Mouse (Mus musculus): ENCODE measurements around the gene Mipol1. TPM values are rescaled to one million over a fixed set of nuclear protein-coding genes. Genes with fewer than 3 reads are reported as not detected.

The Mipol1 gene
- polyA plus RNA-seq, 1 experiment from 2014 or later: 4.8 TPM

GRCm38 (mm10) chr12:57450017-57450583 lies 219.9 kb downstream of the Mipol1 start:
- no peak for ATAC-seq (ENCODE audit: low read depth)
- Histone ChIP-seq H3K4me3 (no peak overlapping the region), H3K4me2 (no peak overlapping the region), H3K36me3 (no peaks in the 10 kb centered on the region), H3K27me3 (no peaks in the 10 kb centered on the region), H3K9ac (no peak overlapping the region), H3K27ac (replicated peaks) (no peak overlapping the region), H3K9me3 (no peaks in the 10 kb centered on the region), H3K4me1 (replicated peaks) (no peaks in the 10 kb centered on the region)
- WGBS: 90% methylated on average over 5 of the region's 5 CpGs

- ATAC-seq (ENCODE audit: low read depth): no peak
- WGBS: 44% methylated on average over 4 of the region's 4 CpGs
- Histone ChIP-seq H3K4me2 (no peak overlapping the region), H3K4me1 (replicated peaks) (no peaks in the 10 kb centered on the region), H3K4me3 (no peak overlapping the region), H3K36me3 (no peaks in the 10 kb centered on the region), H3K27ac (replicated peaks) (no peak overlapping the region), H3K27me3 (no peaks in the 10 kb centered on the region), H3K9ac (no peak overlapping the region), H3K9me3 (no peaks in the 10 kb centered on the region)
These were observed 226.7 kb downstream of the Mipol1 start for GRCm38 (mm10) chr12:57456911-57457310.

GRCm38 (mm10) chr12:57457339-57457738 lies 227.1 kb downstream of the Mipol1 start:
- no peaks in the 10 kb centered on the region for H3K27me3 ChIP-seq
- no peak overlapping the region for H3K4me2 ChIP-seq
- H3K9me3 ChIP-seq: no peaks in the 10 kb centered on the region
- no peak for ATAC-seq (ENCODE audit: low read depth)
- no peaks in the 10 kb centered on the region for H3K4me1 ChIP-seq (replicated peaks)
- no peak overlapping the region for H3K27ac ChIP-seq (replicated peaks)
- 41% methylated on average over 4 of the region's 4 CpGs for WGBS
- no peak overlapping the region for H3K4me3 ChIP-seq
- no peaks in the 10 kb centered on the region for H3K36me3 ChIP-seq
- no peak overlapping the region for H3K9ac ChIP-seq

- WGBS: 83% methylated on average over 12 of the region's 12 CpGs
- H3K27ac ChIP-seq (replicated peaks): no peak overlapping the region
These were observed 234.5 kb downstream of the Mipol1 start for GRCm38 (mm10) chr12:57464520-57465334.

GRCm38 (mm10) chr12:57471786-57472185 lies 241.6 kb downstream of the Mipol1 start:
- WGBS: 89% methylated on average over 8 of the region's 8 CpGs
- Histone ChIP-seq H3K4me1 (replicated peaks) (no peaks in the 10 kb centered on the region), H3K36me3 (no peaks in the 10 kb centered on the region), H3K27me3 (no peaks in the 10 kb centered on the region), H3K27ac (replicated peaks) (no peak overlapping the region), H3K9me3 (no peaks in the 10 kb centered on the region), H3K4me2 (no peak overlapping the region), H3K4me3 (no peak overlapping the region), H3K9ac (no peak overlapping the region)
- no peak for ATAC-seq (ENCODE audit: low read depth)

More at GRCm38 (mm10) chr12:57464520-57465334, 234.5 kb downstream of the Mipol1 start:
- no peaks in the 10 kb centered on the region for H3K36me3 ChIP-seq
- no peak overlapping the region for H3K4me3 ChIP-seq
- no peak overlapping the region for H3K4me2 ChIP-seq
- no peak for ATAC-seq (ENCODE audit: low read depth)
- H3K27me3 ChIP-seq: no peaks in the 10 kb centered on the region
- no peak overlapping the region for H3K9ac ChIP-seq
- no peaks in the 10 kb centered on the region for H3K9me3 ChIP-seq
- no peaks in the 10 kb centered on the region for H3K4me1 ChIP-seq (replicated peaks)

GRCm38 (mm10) chr12:57476876-57477275 lies 246.6 kb downstream of the Mipol1 start:
- Histone ChIP-seq H3K4me1 (replicated peaks) (no peaks in the 10 kb centered on the region), H3K9ac (no peak overlapping the region), H3K27me3 (no peaks in the 10 kb centered on the region), H3K4me2 (no peak overlapping the region), H3K27ac (replicated peaks) (no peak overlapping the region), H3K4me3 (no peak overlapping the region), H3K36me3 (no peaks in the 10 kb centered on the region), H3K9me3 (no peaks in the 10 kb centered on the region)
- no peak for ATAC-seq (ENCODE audit: low read depth)
- WGBS: 88% methylated on average over 3 of the region's 3 CpGs

- H3K4me1 ChIP-seq (replicated peaks): no peaks in the 10 kb centered on the region
- ATAC-seq (ENCODE audit: low read depth): no peak
- H3K9ac ChIP-seq: no peak overlapping the region
- H3K4me3 ChIP-seq: no peak overlapping the region
- H3K4me2 ChIP-seq: no peak overlapping the region
- H3K9me3 ChIP-seq: no peaks in the 10 kb centered on the region
- H3K27me3 ChIP-seq: no peaks in the 10 kb centered on the region
- no peak overlapping the region for H3K27ac ChIP-seq (replicated peaks)
- no peaks in the 10 kb centered on the region for H3K36me3 ChIP-seq
- 80% methylated on average over 2 of the region's 2 CpGs for WGBS
These were observed 251.6 kb downstream of the Mipol1 start for GRCm38 (mm10) chr12:57481823-57482222.

- Histone ChIP-seq H3K4me2 (no peak overlapping the region), H3K27me3 (no peaks in the 10 kb centered on the region), H3K9ac (no peak overlapping the region), H3K36me3 (no peaks in the 10 kb centered on the region), H3K4me1 (replicated peaks) (no peaks in the 10 kb centered on the region), H3K27ac (replicated peaks) (no peak overlapping the region), H3K4me3 (no peak overlapping the region), H3K9me3 (no peaks in the 10 kb centered on the region)
- 83% methylated on average over 6 of the region's 6 CpGs for WGBS
- no peak for ATAC-seq (ENCODE audit: low read depth)
These were observed 266.3 kb downstream of the Mipol1 start for GRCm38 (mm10) chr12:57496347-57497119.

- no peak overlapping the region for H3K4me3 ChIP-seq
- no peak for ATAC-seq (ENCODE audit: low read depth)
- no peak overlapping the region for H3K27ac ChIP-seq (replicated peaks)
- H3K9me3 ChIP-seq: no peaks in the 10 kb centered on the region
- WGBS: 78% methylated on average over 7 of the region's 7 CpGs
- H3K27me3 ChIP-seq: no peaks in the 10 kb centered on the region
- no peak overlapping the region for H3K4me2 ChIP-seq
- H3K9ac ChIP-seq: no peak overlapping the region
- H3K36me3 ChIP-seq: no peaks in the 10 kb centered on the region
- H3K4me1 ChIP-seq (replicated peaks): no peaks in the 10 kb centered on the region
These were observed 270.0 kb downstream of the Mipol1 start for GRCm38 (mm10) chr12:57500246-57500645.

- Histone ChIP-seq H3K4me3 (no peak overlapping the region), H3K36me3 (no peaks in the 10 kb centered on the region), H3K9me3 (no peaks in the 10 kb centered on the region), H3K27me3 (no peaks in the 10 kb centered on the region), H3K27ac (replicated peaks) (no peak overlapping the region), H3K4me2 (no peak overlapping the region), H3K4me1 (replicated peaks) (no peaks in the 10 kb centered on the region), H3K9ac (no peak overlapping the region)
- WGBS: 82% methylated on average over 7 of the region's 7 CpGs
- no peak for ATAC-seq (ENCODE audit: low read depth)
These were observed 275.1 kb downstream of the Mipol1 start for GRCm38 (mm10) chr12:57505329-57505728.

- Histone ChIP-seq H3K27ac (replicated peaks) (no peak overlapping the region), H3K36me3 (no peaks in the 10 kb centered on the region), H3K4me3 (no peak overlapping the region), H3K9me3 (no peaks in the 10 kb centered on the region), H3K9ac (no peak overlapping the region), H3K4me1 (replicated peaks) (no peaks in the 10 kb centered on the region), H3K27me3 (no peaks in the 10 kb centered on the region), H3K4me2 (no peak overlapping the region)
- ATAC-seq (ENCODE audit: low read depth): no peak
- WGBS: 59% methylated on average over 11 of the region's 11 CpGs
These were observed 278.7 kb downstream of the Mipol1 start for GRCm38 (mm10) chr12:57508938-57509337.

GRCm38 (mm10) chr12:57509726-57510125 lies 279.5 kb downstream of the Mipol1 start:
- Histone ChIP-seq H3K27ac (replicated peaks) (no peak overlapping the region), H3K4me3 (no peak overlapping the region), H3K27me3 (no peaks in the 10 kb centered on the region), H3K9ac (no peak overlapping the region), H3K4me1 (replicated peaks) (no peaks in the 10 kb centered on the region), H3K36me3 (no peaks in the 10 kb centered on the region), H3K9me3 (no peaks in the 10 kb centered on the region), H3K4me2 (no peak overlapping the region)
- no peak for ATAC-seq (ENCODE audit: low read depth)
- 83% methylated on average over 4 of the region's 4 CpGs for WGBS

Data from neural tube, embryonic 13.5 days (tissue).